Mouse (Mus musculus) spleen, adult 2 months (tissue): ENCODE data around the gene Plxna1.

Experiments
- CTCF ChIP-seq: fragments of 200-500 bp; IDR thresholded peaks from 2 replicates; pipeline ENCODE4 v1.5.1; 2011; ENCODE audit warnings: mild to moderate bottlenecking, inconsistent platforms; ENCODE audit not compliant: insufficient read depth, insufficient read length, insufficient replicate concordance; ENCODE audit errors: extremely low read depth
- POLR2A ChIP-seq: fragments of 200-500 bp; IDR thresholded peaks from 2 replicates; pipeline ENCODE4 v1.6.1; 2011; ENCODE audit warnings: low read depth, low read length, inconsistent platforms

DNA sequence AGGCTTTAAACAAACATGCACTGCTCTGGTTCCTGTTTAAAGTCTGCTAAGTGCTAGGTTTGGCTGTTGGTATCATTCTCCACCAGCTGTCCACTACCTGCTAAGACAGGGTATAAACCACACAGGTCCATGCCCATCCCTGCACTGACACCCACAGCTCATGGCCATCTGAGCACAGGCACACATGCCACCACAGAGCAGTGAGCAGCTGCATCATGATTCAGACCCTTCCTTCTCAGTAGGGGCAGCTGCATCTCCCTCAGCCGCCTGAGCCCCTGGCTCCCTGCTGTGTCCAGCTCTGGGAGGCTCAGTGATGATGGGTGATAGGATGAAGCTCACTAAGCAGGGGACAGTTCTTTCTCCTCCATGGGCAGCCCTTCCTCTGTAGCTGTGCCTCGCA, 15.8 kb upstream of the Plxna1 start:
- TF ChIP-seq CTCF (no peak), POLR2A (no peak)
